Mouse (Mus musculus) intestine, postnatal 0 days (tissue): ENCODE data around the gene Rbm47. TPM values are rescaled to one million over a fixed set of nuclear protein-coding genes. Genes with fewer than 3 reads are reported as not detected.
A peak's percentile ranks its signal among the peaks of the same experiment; 100 is the strongest.

Experiments
- ATAC-seq: fragments of 200-750 bp; cut with Nextera tagmentation; 2 replicates; pipeline ENCODE4 v1.8.0; 2017; ENCODE audit warnings: mild to moderate bottlenecking, moderate TSS enrichment, moderate library complexity
- H3K27ac ChIP-seq: fragments of 300-500 bp; sonication (generic); 2 replicates; pipeline ENCODE4 v1.5.1; 2014; ENCODE audit warnings: mild to moderate bottlenecking, low read depth, low read length, moderate library complexity
- H3K27me3 ChIP-seq: fragments of 300-500 bp; sonication (generic); replicated peaks from 2 replicates; pipeline ENCODE4 v1.6.1; 2014; ENCODE audit warnings: low read length, mixed read lengths; ENCODE audit not compliant: control insufficient read depth, insufficient read depth
- H3K36me3 ChIP-seq: fragments of 300-500 bp; sonication (generic); 2 replicates; pipeline ENCODE4 v1.6.1; 2014; ENCODE audit warnings: mild to moderate bottlenecking, moderate library complexity; ENCODE audit not compliant: control insufficient read depth, insufficient read depth
- H3K4me1 ChIP-seq: fragments of 300-500 bp; sonication (generic); replicated peaks from 2 replicates; pipeline ENCODE4 v1.6.1; 2014; ENCODE audit warnings: antibody characterized with exemption, low read length, mixed read lengths; ENCODE audit not compliant: control insufficient read depth, insufficient read depth
- H3K4me2 ChIP-seq: fragments of 300-500 bp; sonication (generic); replicated peaks from 2 replicates; pipeline ENCODE4 v1.6.1; 2014; ENCODE audit warnings: low read depth, mild to moderate bottlenecking, moderate library complexity
- H3K4me3 ChIP-seq: fragments of 300-500 bp; sonication (generic); 2 replicates; pipeline ENCODE4 v1.5.1; 2014; ENCODE audit warnings: low read depth, low read length
- H3K9ac ChIP-seq: fragments of 300-500 bp; sonication (generic); 2 replicates; pipeline ENCODE4 v1.6.1; 2014; ENCODE audit warnings: mild to moderate bottlenecking, low read depth, low read length
- H3K9me3 ChIP-seq: fragments of 300-500 bp; sonication (generic); 2 replicates; pipeline ENCODE4 v1.6.1; 2016; ENCODE audit warnings: mixed run types; ENCODE audit not compliant: control insufficient read depth
- CTCF ChIP-seq: sonication (generic); IDR thresholded peaks from 2 replicates; pipeline ENCODE4 v1.5.1; 2016; ENCODE audit warnings: low read depth, mild to moderate bottlenecking, control low read depth, antibody characterized with exemption, moderate library complexity
- WGBS: fragments of 180-500 bp; shearing (Covaris S2); extraction: QIAGEN DNeasy Blood & Tissue Kit; methylation state at CpG from one replicate; pipeline ENCODE4 v1.1.7; 2014; 5-methylcytosine and 5-hydroxymethylcytosine counted together
- polyA plus RNA-seq: library from polyadenylated mRNA; unstranded; fragments of >200 nt; fragmentation: Nextera tagmentation; extraction: Ambion mirVana; gene quantifications from 2 replicates; pipeline ENCODE4 v1.2.1, GENCODE M21; 2015

Rbm47 gene
- polyA plus RNA-seq, 1 experiment from 2014 or later = 146 TPM

GRCm38 (mm10) chr5:66101577-66101976 is 71.3 kb downstream of the Rbm47 start:
- Histone ChIP-seq H3K9ac (no peak overlapping the region), H3K9me3 (no peaks in the 10 kb centered on the region), H3K27ac (no peak overlapping the region), H3K4me2 (no peak overlapping the region), H3K4me3 (no peak overlapping the region), H3K4me1 (no peaks in the 10 kb centered on the region; the same call in 1 of the 2 replicates), H3K36me3 (no peaks in the 10 kb centered on the region; the same call in 1 of the 2 replicates), H3K27me3 (no peaks in the 10 kb centered on the region)
- ATAC-seq = no peak
- peak; percentile 74 for TF ChIP-seq CTCF
- WGBS = 57% methylated on average over 3 of the region's 3 CpGs

- Histone ChIP-seq H3K9me3 (no peaks in the 10 kb centered on the region), H3K4me3 (no peak overlapping the region), H3K27me3 (no peaks in the 10 kb centered on the region), H3K4me1 (no peaks in the 10 kb centered on the region; the same call in 1 of the 2 replicates), H3K36me3 (no peaks in the 10 kb centered on the region; the same call in 1 of the 2 replicates), H3K4me2 (no peak overlapping the region), H3K27ac (no peak overlapping the region), H3K9ac (no peak overlapping the region)
- TF ChIP-seq CTCF = no peak
- no peak for ATAC-seq
- 76% methylated on average over 8 of the region's 8 CpGs for WGBS
Observed at GRCm38 (mm10) chr5:66100322-66100721, 72.6 kb downstream of the Rbm47 start.

GRCm38 (mm10) chr5:66098094-66098871 is 74.6 kb downstream of the Rbm47 start:
- no peak for TF ChIP-seq CTCF
- peak overlapping the region; percentile 31; the same call in 1 of the 2 replicates for H3K4me2 ChIP-seq
- H3K27me3 ChIP-seq = no peaks in the 10 kb centered on the region
- H3K9ac ChIP-seq = no peak overlapping the region
- no peaks in the 10 kb centered on the region; the same call in 1 of the 2 replicates for H3K36me3 ChIP-seq
- H3K4me1 ChIP-seq = no peaks in the 10 kb centered on the region; the same call in 1 of the 2 replicates
- WGBS = 28% methylated on average over 7 of the region's 7 CpGs
- no peaks in the 10 kb centered on the region for H3K9me3 ChIP-seq
- H3K27ac ChIP-seq = peak overlapping the region; percentile 90
- no peak overlapping the region for H3K4me3 ChIP-seq
- ATAC-seq = peak; percentile 91

GRCm38 (mm10) chr5:66096081-66096480 is 76.8 kb downstream of the Rbm47 start:
- H3K4me2 ChIP-seq = no peak overlapping the region
- no peaks in the 10 kb centered on the region for H3K27me3 ChIP-seq
- no peaks in the 10 kb centered on the region; the same call in 1 of the 2 replicates for H3K4me1 ChIP-seq
- H3K4me3 ChIP-seq = no peak overlapping the region
- H3K27ac ChIP-seq = peak overlapping the region; percentile 83
- no peak for TF ChIP-seq CTCF
- no peaks in the 10 kb centered on the region for H3K9me3 ChIP-seq
- H3K9ac ChIP-seq = no peak overlapping the region
- WGBS = 85% methylated on average over 6 of the region's 6 CpGs
- ATAC-seq = no peak
- H3K36me3 ChIP-seq = peaks cover 4% of the 10 kb centered on the region; the same call in 1 of the 2 replicates

- no peak for ATAC-seq
- Histone ChIP-seq H3K36me3 (peaks cover 4% of the 10 kb centered on the region; the same call in 1 of the 2 replicates), H3K27ac (peak overlapping the region; percentile 83), H3K9ac (no peak overlapping the region), H3K4me1 (no peaks in the 10 kb centered on the region; the same call in 1 of the 2 replicates), H3K27me3 (no peaks in the 10 kb centered on the region), H3K9me3 (no peaks in the 10 kb centered on the region), H3K4me3 (no peak overlapping the region), H3K4me2 (no peak overlapping the region; the same call in 1 of the 2 replicates)
- no peak for TF ChIP-seq CTCF
- 38% methylated on average over 6 of the region's 6 CpGs for WGBS
Observed at GRCm38 (mm10) chr5:66095166-66095565, 77.8 kb downstream of the Rbm47 start.

GRCm38 (mm10) chr5:66090037-66090436 is 82.9 kb downstream of the Rbm47 start:
- Histone ChIP-seq H3K4me1 (no peaks in the 10 kb centered on the region), H3K9ac (0 out of 2 replicates have a peak overlapping the region, but pooled peaks have one; percentile 31), H3K27me3 (no peaks in the 10 kb centered on the region), H3K4me3 (no peak overlapping the region), H3K27ac (no peak overlapping the region), H3K4me2 (no peak overlapping the region), H3K9me3 (no peaks in the 10 kb centered on the region), H3K36me3 (peaks cover 4% of the 10 kb centered on the region; the same call in 1 of the 2 replicates)
- 32% methylated on average over 9 of the region's 9 CpGs for WGBS
- ATAC-seq = 0 out of 2 replicates have a peak, but pooled peaks have one; percentile 18
- TF ChIP-seq CTCF = no peak
